Mouse (Mus musculus) liver, adult 10 weeks (tissue): ENCODE measurements around the gene Efcab6. TPM values are rescaled to one million over a fixed set of nuclear protein-coding genes. Genes with fewer than 3 reads are reported as not detected.

Experiments used
- polyA plus RNA-seq: library from polyadenylated mRNA; stranded (reverse); fragments of 350-450 nt; fragmentation: Illumina TruSeq; extraction: RNeasy Lipid Tissue Mini Kit (QIAGEN cat#74804); gene quantifications from one replicate; pipeline ENCODE4 v1.2.3, GENCODE M21; 2014; ENCODE audit warnings: low read depth, low replicate concordance

Gene Efcab6
- not detected for polyA plus RNA-seq

GRCm38 (mm10) chr15:84065140-84065539, at the start of gene Efcab6:
TSS of gene Efcab6 (minus strand) at chr15:84065379.

DNA sequence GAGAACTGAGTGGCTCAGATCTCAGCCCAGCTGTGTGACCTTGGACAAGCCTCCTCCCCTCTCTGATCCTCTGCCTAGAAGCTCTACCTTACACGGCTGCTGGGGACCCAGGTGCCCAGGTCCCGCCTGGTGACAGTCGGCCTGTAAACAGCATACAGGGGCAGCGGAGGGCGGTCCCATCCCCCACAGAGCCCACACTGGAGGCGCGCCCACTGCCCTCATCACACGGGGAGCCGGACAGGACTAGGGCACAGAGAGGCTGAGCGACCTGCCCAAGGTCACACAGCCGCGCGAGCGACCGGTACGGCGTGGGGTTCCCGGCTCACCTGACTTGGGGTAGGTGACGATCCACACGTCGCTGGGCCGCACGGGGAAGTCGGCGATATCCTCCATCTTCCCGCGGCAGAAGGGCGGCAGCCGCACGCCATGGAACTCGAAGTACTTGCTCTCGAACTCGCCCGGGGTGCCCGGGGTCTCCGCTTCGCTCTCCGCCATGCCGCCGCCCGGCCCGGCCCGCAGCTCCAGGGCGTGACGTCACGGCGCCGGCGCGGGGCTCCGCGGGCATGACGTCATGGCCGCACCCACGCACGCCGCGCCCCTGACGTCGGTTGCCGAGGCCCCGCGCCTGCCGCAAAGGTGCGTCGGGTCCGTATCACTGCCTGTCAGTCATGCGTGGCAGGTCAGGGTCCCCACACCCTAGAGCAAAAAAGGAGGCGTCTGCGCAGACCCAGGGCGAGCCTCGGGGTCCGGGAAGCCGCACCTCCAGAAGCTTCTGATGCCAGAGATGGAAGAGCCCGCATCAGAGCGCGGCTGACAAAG, 40.1 kb upstream of the Efcab6 start, which contains the start of gene Sult4a1:
Sult4a1 (minus strand) TSS at position 650 of the 819 bp plus-strand sequence.

Other genes with a start within 250 kb of the Efcab6 start
- not detected for gene Sult4a1, start 40.4 kb upstream of the Efcab6 start, polyA plus RNA-seq
- gene Pnpla5, start 57.8 kb upstream of the Efcab6 start, polyA plus RNA-seq = not detected
- gene Pnpla3, start 102.5 kb upstream of the Efcab6 start, polyA plus RNA-seq = not detected
- 38.6 TPM for gene Samm50, start 126.9 kb upstream of the Efcab6 start, polyA plus RNA-seq
- 0.29 TPM for gene Parvb, start 166.7 kb upstream of the Efcab6 start, polyA plus RNA-seq